Mouse (Mus musculus): Measurements from ENCODE around the gene Pnkp. TPM values are rescaled to one million over a fixed set of nuclear protein-coding genes. Genes with fewer than 3 reads are reported as not detected.

Gene Pnkp
- polyA plus RNA-seq, 1 experiment from 2014 or later = 22.4 TPM

GRCm38 (mm10) chr7:44893197-44893596 is 36.3 kb downstream of the Pnkp start:
- Histone ChIP-seq H3K9ac (no peak overlapping the region), H3K27ac (peak overlapping the region; percentile 78), H3K27me3 (no peaks in the 10 kb centered on the region), H3K36me3 (peaks cover 7% of the 10 kb centered on the region; the same call in 1 of the 2 replicates), H3K4me3 (peak overlapping the region; percentile 10; the same call in 1 of the 2 replicates), H3K4me2 (peak overlapping the region; percentile 48), H3K9me3 (replicated peaks) (no peaks in the 10 kb centered on the region), H3K4me1 (replicated peaks) (peaks cover 62% of the 10 kb centered on the region)
- 25% methylated on average over 8 of the region's 8 CpGs for WGBS
- ATAC-seq (replicated peaks; ENCODE audit: insufficient number of reproducible peaks, insufficient read depth, low FRiP score, low read depth) = no peak

DNA sequence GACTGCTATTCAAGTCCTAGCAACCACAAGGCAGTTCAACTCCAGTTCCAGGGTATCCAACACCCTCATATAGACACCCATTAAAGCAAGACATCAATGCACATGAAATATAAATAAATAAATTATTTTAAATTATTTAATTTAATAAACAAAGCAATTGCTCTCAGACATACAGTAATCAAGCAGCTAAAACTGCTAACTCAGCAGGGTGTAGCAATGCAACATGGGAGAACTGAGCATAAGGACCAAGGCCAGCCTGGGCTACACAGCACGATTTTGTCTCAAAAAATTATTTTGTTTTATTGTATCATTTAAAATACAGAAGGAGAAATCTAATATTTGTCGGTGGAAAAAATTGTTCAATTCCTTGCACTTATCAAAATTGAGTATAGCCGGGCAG is 37.2 kb downstream of the Pnkp start:
- H3K4me2 ChIP-seq = no peak overlapping the region
- H3K9me3 ChIP-seq (replicated peaks) = no peaks in the 10 kb centered on the region
- H3K4me3 ChIP-seq = no peak overlapping the region
- WGBS = 87% methylated on average over 3 of the region's 3 CpGs
- H3K9ac ChIP-seq = no peak overlapping the region
- H3K27ac ChIP-seq = peak overlapping the region; percentile 78; the same call in 1 of the 2 replicates
- H3K27me3 ChIP-seq = no peaks in the 10 kb centered on the region
- no peak for ATAC-seq (replicated peaks; ENCODE audit: insufficient number of reproducible peaks, insufficient read depth, low FRiP score, low read depth)
- peaks cover 61% of the 10 kb centered on the region for H3K4me1 ChIP-seq (replicated peaks)
- H3K36me3 ChIP-seq = peaks cover 7% of the 10 kb centered on the region; the same call in 1 of the 2 replicates

DNA sequence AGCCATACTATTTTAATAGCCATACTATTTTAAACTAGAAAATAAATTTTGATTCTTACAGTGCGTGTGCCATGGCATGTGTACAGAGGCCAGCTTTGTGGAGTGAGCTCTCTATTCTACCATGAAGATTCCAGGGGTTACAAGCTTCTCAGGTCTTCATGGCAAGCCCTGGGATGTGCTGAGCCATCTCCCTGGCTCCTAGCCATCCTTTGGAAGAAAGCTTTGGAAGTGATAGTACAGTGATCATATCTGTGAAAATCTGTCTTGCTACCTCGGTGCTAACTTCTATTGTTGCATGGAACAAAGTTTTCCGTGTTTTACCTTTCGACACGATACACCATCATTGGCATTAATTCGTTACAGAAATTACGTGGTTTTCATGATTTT is 38.3 kb downstream of the Pnkp start:
- peak overlapping the region; percentile 71 for H3K4me3 ChIP-seq
- H3K36me3 ChIP-seq = peaks cover 16% of the 10 kb centered on the region
- H3K9ac ChIP-seq = no peak overlapping the region
- H3K4me1 ChIP-seq (replicated peaks) = peaks cover 53% of the 10 kb centered on the region
- no peak for ATAC-seq (replicated peaks; ENCODE audit: insufficient number of reproducible peaks, insufficient read depth, low FRiP score, low read depth)
- peak overlapping the region; percentile 94; the same call in 1 of the 2 replicates for H3K27ac ChIP-seq
- no peaks in the 10 kb centered on the region for H3K27me3 ChIP-seq
- H3K9me3 ChIP-seq (replicated peaks) = no peaks in the 10 kb centered on the region
- WGBS = 74% methylated on average over 7 of the region's 7 CpGs
- H3K4me2 ChIP-seq = peak overlapping the region; percentile 77

- Histone ChIP-seq H3K4me3 (peak within 1 kb of the TSS; percentile 71), H3K9me3 (replicated peaks) (no peaks in the 10 kb centered on the region), H3K27me3 (no peaks in the 10 kb centered on the region), H3K4me1 (replicated peaks) (peaks cover 49% of the 10 kb centered on the region), H3K27ac (peak within 1 kb of the TSS; percentile 94), H3K4me2 (peak within 1 kb of the TSS; percentile 77), H3K36me3 (peaks cover 16% of the 10 kb centered on the region; the same call in 1 of the 2 replicates), H3K9ac (peak within 1 kb of the TSS; percentile 76)
- 1% methylated on average over 34 of the region's 34 CpGs for WGBS
- peak; percentile 45 for ATAC-seq (replicated peaks; ENCODE audit: insufficient number of reproducible peaks, insufficient read depth, low FRiP score, low read depth)
Measured at GRCm38 (mm10) chr7:44895593-44896434, 38.9 kb downstream of the Pnkp start, which contains the start of gene Fuz. Gene Fuz (plus strand): TSS chr7:44896079.

- Histone ChIP-seq H3K4me2 (peak overlapping the region; percentile 77), H3K4me1 (replicated peaks) (peaks cover 49% of the 10 kb centered on the region), H3K9me3 (replicated peaks) (no peaks in the 10 kb centered on the region), H3K4me3 (peak overlapping the region; percentile 71), H3K36me3 (peaks cover 19% of the 10 kb centered on the region; the same call in 1 of the 2 replicates), H3K27ac (peak overlapping the region; percentile 94), H3K9ac (peak overlapping the region; percentile 76), H3K27me3 (no peaks in the 10 kb centered on the region)
- no peak for ATAC-seq (replicated peaks; ENCODE audit: insufficient number of reproducible peaks, insufficient read depth, low FRiP score, low read depth)
- WGBS = 34% methylated on average over 10 of the region's 10 CpGs
Measured at GRCm38 (mm10) chr7:44896499-44896898, 39.6 kb downstream of the Pnkp start.

DNA sequence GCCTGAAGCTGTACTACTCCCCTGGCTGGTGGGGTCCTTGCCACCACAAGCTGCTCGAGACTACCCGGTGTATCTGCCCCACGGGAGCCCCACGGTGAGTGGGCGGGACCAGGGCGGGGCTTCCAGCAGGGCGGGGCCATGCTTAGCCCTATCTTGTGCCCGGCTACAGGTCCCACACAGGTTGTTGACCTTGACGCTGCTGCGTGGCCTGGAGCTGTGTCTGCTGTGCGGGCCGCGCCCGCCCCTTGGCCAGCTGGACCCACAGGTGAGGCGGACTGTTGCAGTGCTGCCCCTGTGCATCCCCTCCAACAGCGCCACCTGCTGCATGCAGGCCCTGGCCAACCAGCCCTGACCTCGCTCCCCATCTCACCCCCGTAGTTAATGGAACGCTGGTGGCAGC is 41.7 kb downstream of the Pnkp start:
- Histone ChIP-seq H3K4me3 (no peak overlapping the region), H3K9me3 (replicated peaks) (no peaks in the 10 kb centered on the region), H3K27ac (no peak overlapping the region), H3K4me2 (peak overlapping the region; percentile 6; the same call in 1 of the 2 replicates), H3K36me3 (peaks cover 36% of the 10 kb centered on the region), H3K4me1 (replicated peaks) (peaks cover 47% of the 10 kb centered on the region), H3K9ac (no peak overlapping the region), H3K27me3 (no peaks in the 10 kb centered on the region)
- ATAC-seq (replicated peaks; ENCODE audit: insufficient number of reproducible peaks, insufficient read depth, low FRiP score, low read depth) = no peak
- WGBS = 40% methylated on average over 19 of the region's 19 CpGs

GRCm38 (mm10) chr7:44900632-44901031 is 43.7 kb downstream of the Pnkp start:
- Histone ChIP-seq H3K36me3 (peaks cover 56% of the 10 kb centered on the region), H3K4me3 (no peak overlapping the region), H3K9me3 (replicated peaks) (no peaks in the 10 kb centered on the region), H3K27ac (no peak overlapping the region), H3K9ac (no peak overlapping the region), H3K4me1 (replicated peaks) (peaks cover 39% of the 10 kb centered on the region), H3K4me2 (no peak overlapping the region), H3K27me3 (no peaks in the 10 kb centered on the region)
- WGBS = 88% methylated on average over 11 of the region's 11 CpGs
- ATAC-seq (replicated peaks; ENCODE audit: insufficient number of reproducible peaks, insufficient read depth, low FRiP score, low read depth) = no peak

DNA sequence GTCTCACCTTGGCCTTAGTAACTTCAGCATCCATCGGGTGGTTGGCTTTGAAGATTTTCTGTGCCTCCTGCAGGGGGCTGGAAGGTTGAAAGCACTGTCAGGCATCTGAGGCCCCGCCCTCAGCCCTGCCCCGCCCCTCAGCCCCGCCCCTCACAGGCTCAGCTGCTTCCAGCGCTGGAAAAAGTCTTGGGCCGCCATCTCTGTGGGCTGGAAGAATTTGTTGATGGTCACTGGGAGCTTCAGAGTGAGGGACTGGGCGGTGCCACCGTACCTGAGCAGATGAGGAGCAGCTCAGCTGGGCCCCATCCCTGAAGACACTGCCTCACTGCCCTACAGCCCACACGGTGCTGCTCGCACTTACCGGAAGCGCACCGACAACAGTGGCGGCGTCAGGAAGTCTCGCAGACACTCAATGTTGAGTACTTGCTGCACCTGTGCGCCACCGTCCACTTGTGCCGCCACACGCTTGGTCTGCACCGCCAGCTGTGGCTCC is 44.3 kb downstream of the Pnkp start:
- H3K4me2 ChIP-seq = peak overlapping the region; percentile 61
- H3K36me3 ChIP-seq = peaks cover 63% of the 10 kb centered on the region
- H3K27ac ChIP-seq = peak overlapping the region; percentile 35; the same call in 1 of the 2 replicates
- no peaks in the 10 kb centered on the region for H3K27me3 ChIP-seq
- no peak for ATAC-seq (replicated peaks; ENCODE audit: insufficient number of reproducible peaks, insufficient read depth, low FRiP score, low read depth)
- H3K9ac ChIP-seq = no peak overlapping the region
- peaks cover 39% of the 10 kb centered on the region for H3K4me1 ChIP-seq (replicated peaks)
- WGBS = 22% methylated on average over 21 of the region's 21 CpGs
- H3K9me3 ChIP-seq (replicated peaks) = no peaks in the 10 kb centered on the region
- H3K4me3 ChIP-seq = peak overlapping the region; percentile 35

DNA sequence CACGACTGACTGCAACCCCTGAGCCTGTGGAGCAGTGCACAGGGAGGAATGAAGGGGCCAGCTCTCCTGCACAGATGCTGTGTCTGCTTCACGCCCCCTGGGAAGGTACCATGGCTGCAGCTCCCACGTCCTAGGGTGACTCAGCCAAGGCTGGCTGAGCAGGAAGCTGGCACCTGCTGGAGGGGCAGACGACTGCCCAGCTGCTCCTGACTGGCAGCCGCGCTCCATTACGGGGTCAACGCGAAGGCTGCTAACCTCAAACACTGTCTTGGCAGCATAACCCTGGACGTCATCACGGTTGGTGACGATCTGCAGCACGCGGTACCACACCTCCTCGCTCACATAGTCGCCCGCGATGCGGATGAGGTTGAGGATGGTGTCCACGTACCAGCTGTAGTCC is 48.5 kb downstream of the Pnkp start:
- Histone ChIP-seq H3K4me1 (replicated peaks) (peaks cover 14% of the 10 kb centered on the region), H3K9me3 (replicated peaks) (no peaks in the 10 kb centered on the region), H3K9ac (no peak overlapping the region), H3K36me3 (peaks cover 84% of the 10 kb centered on the region), H3K27me3 (no peaks in the 10 kb centered on the region), H3K27ac (no peak overlapping the region), H3K4me2 (no peak overlapping the region), H3K4me3 (no peak overlapping the region)
- ATAC-seq (replicated peaks; ENCODE audit: insufficient number of reproducible peaks, insufficient read depth, low FRiP score, low read depth) = no peak
- WGBS = 81% methylated on average over 20 of the region's 20 CpGs

DNA sequence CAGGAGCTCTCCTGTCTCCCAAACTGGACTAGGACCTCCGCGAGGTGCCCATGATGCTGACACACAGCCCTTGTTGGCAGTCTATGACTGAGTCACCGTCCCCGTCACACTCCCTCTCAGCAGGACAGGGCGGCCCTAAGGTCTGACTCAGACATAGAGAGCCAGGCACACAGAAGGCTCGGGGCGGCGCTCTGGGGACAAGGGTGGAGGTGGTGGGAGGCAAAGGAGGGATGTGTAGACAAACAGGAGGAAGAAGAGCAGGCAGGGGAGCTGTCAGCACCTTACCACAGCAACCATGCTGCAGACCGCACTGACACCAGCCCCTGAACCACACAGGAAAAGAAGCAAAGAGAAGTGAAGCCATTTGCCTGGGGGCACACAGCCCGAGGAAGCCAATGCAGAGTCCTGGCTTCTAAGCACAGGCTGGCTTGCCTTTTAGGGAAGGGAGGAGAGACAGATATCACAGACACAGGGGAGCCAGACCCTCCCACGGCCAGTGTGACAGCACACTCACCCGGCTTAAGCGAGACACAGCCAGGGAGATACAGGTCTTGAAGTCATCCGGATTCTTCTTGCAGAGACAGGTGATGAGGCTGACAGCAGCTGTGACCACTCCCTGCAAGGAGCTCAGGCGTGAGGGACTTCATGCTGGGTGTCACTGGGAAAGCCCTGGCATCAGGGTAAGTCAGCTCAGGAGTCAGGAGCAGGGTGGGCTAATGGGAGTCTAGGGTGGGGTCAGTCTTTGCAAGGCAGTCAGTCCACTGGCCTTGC is 52.0 kb downstream of the Pnkp start:
- Histone ChIP-seq H3K36me3 (peaks cover 72% of the 10 kb centered on the region), H3K4me3 (no peak overlapping the region), H3K9ac (no peak overlapping the region), H3K4me1 (replicated peaks) (no peaks in the 10 kb centered on the region), H3K27me3 (no peaks in the 10 kb centered on the region), H3K27ac (no peak overlapping the region), H3K4me2 (no peak overlapping the region), H3K9me3 (replicated peaks) (no peaks in the 10 kb centered on the region)
- no peak for ATAC-seq (replicated peaks; ENCODE audit: insufficient number of reproducible peaks, insufficient read depth, low FRiP score, low read depth)
- 73% methylated on average over 15 of the region's 15 CpGs for WGBS

Measured in heart, embryonic 15.5 days (tissue).